Mouse (Mus musculus): ENCODE measurements around the gene Cep41. TPM values are rescaled to one million over a fixed set of nuclear protein-coding genes. Genes with fewer than 3 reads are reported as not detected.

Cep41 gene
- 10 to 100 TPM; 22.2 to 23.0 TPM for total RNA-seq (2021)
- long read RNA-seq, experiment 1, partial matches to known transcripts, result 2 of 17 reads
- long read RNA-seq, experiment 1, other reads (novel, unspliced or antisense), result 11 of 17 reads
- long read RNA-seq, experiment 2, partial matches to known transcripts, result 1 of 12 reads
- long read RNA-seq, experiment 2, other reads (novel, unspliced or antisense), result 8 of 12 reads

DNA sequence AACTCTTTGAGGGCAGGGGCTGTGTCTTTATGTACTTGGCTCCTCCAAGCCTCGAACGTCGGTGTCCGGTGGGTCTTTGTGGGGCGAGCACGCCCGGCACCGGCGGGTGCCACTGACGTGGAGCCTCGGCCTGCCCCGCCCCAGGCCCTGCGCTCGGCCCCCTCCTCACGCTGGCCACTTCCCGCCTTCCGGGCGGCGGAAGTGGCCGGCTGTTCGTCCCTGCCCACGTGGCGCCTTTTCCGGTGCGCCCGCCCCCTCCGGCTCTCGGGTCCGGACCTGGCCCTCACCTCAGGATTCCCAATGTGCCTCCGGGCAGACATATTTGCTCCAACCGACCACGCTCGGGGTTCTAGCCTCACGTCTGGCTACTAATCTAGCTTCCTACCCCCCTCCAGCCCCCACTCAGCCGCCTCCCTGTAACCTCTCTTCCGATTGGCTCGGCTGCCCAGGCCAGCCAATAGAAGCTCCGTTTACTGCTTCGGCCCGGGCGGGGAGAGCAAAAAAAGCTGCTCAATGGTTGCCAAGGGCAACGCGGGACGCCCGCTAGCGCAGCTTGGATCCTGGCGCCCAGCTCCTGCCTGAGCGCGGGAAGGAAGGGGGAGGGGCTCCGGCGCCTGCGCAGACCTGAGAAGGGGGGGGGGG lies at the start of gene Cep41:
Gene Cep41 (minus strand): TSS at position 400 of the 642 bp plus-strand sequence.
- DNase-seq (ENCODE audit: low spot score in 2 of 2), result peak; percentile 91 to 94

- DNase-seq (ENCODE audit: low spot score in 2 of 2), result no peak
Measured at GRCm38 (mm10) chr6:30739177-30739747, 45.7 kb upstream of the Cep41 start.

DNA sequence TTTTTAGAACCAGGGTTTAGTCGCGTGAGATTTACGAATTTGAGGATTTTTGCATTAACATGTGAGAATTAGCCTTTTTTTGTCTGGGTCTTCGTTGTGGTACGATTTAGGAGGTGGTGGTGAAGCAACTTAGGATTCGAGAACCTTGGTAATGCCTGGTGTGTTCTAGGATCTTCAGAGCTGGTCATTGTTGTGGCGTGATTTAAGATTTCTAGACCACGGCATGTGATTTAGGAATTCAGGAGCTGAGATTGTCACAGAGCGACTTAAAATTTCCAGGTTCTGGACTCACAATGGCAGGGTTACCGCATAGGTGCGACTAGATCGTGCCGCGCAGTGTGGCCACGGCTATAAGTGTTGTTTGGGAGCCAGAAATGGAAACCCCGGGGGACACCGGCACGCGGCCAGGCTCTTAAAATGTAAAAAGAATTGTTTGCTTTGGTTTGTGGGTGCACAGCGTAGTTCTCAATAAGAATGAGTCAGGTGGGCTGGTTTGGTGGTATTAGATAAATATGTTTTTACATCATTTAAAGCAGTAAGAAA lies 45.0 kb upstream of the Cep41 start:
- no peak for DNase-seq (ENCODE audit: low spot score in 2 of 2)

GRCm38 (mm10) chr6:30737548-30738463 lies 44.3 kb upstream of the Cep41 start:
- DNase-seq (ENCODE audit: low spot score in 2 of 2), result peak; percentile 75 to 86

GRCm38 (mm10) chr6:30736864-30737547 lies 43.5 kb upstream of the Cep41 start:
- DNase-seq (ENCODE audit: low spot score in 2 of 2), result peak; percentile 53 to 81

DNA sequence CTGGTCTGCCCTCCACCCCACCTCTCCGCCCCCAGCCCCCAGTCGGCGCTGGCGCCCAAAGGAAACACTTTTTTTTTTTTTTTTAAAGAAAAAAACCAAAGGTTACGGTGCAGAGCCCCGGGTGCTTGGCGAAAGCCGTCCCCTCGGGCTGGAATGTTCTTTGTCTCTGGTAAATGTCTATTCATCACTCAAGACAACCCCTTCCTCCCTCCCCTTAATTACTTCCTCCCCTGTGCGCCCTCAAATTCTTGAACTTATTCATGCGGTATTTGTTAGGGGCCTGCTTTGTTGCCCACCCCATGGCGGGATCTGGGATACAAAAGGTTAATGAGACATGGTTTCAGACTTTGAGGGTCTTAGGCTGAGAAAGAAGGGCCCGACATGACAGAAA lies 42.8 kb upstream of the Cep41 start:
- DNase-seq (ENCODE audit: low spot score in 2 of 2), result no peak

DNA sequence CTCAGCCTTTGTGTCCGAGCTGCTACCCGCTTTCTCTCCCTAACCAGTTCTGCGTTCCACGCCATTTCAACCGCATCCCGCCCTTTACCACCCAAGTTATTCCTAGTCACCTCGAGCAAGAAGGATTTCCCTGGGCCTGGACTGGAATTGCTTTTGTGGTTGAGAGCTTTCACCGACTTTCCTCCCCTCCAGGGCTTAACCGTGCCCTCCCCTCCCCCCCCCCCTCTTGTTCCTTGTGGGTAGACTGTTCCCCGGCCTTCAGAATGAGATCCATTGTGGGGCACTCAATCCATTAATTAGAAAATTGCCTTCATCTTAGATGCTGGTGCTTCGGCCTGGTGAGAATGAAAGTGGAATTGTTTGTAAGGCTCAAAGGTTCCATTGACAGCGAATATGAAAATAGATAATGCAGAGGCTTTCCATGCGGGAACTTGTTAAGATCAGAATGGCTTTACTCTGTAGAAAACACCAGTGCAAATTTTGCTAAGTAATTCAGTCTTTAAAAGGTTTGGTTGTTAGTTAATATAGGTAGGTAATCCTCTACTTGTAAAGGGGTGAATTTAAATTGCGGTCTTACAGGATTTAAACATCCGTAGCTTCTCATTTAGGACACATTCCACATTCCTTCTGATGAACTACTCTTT lies 42.3 kb upstream of the Cep41 start:
- no peak for DNase-seq (ENCODE audit: low spot score in 2 of 2)

- no peak for DNase-seq (ENCODE audit: low spot score in 2 of 2)
Measured at GRCm38 (mm10) chr6:30734988-30735727, 41.6 kb upstream of the Cep41 start.

DNA sequence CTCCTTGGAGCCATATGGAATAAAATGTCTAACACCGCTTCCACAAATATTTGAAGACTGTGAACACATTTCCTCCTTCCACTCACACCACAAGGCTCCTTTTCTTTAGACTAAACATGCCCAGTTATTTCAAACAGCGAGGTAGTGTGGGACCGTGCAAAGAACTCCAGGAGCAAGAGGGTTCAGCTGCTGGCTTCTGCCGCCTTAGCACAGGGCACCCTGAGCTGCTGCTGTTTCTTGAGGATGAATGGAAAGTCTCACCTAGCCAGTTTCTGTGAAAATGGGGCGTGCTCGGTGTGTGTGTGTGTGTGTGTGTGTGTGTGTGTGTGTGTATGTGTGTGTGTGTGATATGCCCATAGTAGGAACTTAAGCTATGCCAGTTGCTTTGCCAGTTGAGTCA lies 40.9 kb upstream of the Cep41 start:
- no peak for DNase-seq (ENCODE audit: low spot score in 2 of 2)

DNA sequence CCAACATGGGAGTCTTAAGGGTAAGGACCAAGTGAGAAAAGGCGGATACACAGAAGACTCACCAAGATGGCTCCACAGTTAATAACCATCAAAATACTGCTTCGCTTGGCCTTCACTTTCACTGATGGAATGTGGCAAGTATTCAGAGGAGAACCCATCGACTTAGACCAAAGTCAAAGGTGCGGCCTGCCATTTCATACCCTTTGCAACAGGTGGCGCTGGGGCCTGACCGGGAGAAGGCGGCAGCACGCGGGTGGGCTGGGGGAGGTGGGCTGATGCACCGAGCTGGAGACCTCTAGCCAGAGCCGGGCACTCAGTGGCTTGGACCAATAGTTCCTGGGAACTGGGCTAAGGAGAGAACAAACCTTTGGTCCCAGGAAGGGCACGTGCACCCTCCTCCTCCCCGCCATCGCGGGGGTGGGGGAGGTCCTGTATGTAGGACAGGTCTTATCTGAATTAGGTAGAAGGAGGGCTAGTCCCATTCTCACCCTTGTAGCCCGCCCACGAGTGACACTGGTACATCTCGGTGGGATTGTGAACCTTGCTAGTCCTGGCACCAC lies 39.1 kb upstream of the Cep41 start:
- no peak for DNase-seq (ENCODE audit: low spot score in 2 of 2)

DNA sequence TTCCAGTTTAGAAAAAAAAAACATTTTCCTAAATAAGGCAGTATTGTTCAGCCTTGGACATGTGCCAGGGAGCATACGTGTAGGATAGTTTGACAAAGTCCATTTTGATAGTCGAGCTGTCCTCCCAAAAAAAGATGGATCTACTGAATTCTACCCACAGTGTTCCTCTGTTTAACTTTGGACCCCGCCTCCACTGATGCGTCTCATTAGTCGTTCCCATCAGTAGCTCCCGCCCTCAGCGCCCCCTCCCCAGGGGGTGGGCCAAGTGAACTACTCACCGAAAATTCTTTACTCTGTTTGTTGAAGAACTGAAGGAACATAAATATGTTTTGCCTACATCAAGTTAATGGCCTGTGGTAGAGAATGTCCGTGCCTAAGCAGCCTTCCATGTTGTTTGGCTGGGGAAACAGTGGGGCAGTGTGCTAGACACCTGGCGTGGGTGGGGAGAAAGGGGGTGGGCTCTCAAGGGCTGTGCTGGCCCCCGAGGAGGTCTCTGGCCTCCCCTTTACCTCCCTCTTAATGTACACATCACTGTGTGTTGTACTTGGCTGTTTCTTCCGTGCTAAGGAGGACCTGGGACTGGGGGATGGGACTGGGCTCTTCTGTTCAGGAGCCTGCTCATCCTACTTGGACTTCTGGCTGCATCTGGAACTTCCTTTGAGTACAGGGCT lies 36.9 kb upstream of the Cep41 start:
- no peak for DNase-seq (ENCODE audit: low spot score in 2 of 2)

- DNase-seq (ENCODE audit: low spot score in 2 of 2), result no peak
Measured at GRCm38 (mm10) chr6:30723331-30723730, 29.8 kb upstream of the Cep41 start, which contains the start of gene Mest. TSS of gene Mest (plus strand) at chr6:30723547.

DNA sequence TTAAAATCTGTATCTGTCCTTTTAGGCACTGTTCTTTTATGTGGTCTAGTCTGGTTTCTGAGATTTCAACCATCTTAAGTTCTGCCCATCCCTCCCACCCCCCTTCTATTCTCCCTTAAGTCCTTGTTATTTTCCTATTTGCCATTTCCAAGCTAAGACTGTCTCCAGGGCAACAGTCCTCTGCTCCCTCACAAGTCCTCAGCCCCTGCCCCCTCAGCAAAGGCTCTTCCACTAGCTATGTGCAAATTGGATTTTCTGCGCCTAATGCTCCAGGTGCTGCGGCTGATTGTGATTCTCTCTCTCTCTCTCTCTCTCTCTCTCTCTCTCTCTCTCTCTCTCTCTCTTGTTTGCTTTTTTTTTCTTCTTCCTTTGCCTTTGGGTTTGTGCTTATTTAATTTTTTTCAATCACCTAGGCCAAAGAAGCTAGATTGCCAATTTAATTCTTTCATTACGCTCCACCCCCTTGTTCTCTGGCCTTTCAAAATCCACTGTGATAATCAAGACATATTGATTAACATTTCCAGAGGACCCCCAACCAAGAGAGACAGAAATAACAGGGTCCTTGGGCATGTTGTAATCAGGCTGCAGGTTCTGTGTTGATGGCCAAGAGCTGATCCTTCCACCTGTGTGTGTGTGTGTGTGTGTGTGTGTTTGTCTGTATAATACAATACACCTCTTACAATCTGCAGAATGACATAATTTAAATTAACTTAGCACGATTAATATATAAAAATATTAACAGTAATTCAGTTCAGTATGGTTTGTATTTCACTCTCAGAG lies 29.0 kb upstream of the Cep41 start:
- no peak for DNase-seq (ENCODE audit: low spot score in 2 of 2)

GRCm38 (mm10) chr6:30716796-30717195 lies 23.2 kb upstream of the Cep41 start:
- no peak for DNase-seq (ENCODE audit: low spot score in 2 of 2)

DNA sequence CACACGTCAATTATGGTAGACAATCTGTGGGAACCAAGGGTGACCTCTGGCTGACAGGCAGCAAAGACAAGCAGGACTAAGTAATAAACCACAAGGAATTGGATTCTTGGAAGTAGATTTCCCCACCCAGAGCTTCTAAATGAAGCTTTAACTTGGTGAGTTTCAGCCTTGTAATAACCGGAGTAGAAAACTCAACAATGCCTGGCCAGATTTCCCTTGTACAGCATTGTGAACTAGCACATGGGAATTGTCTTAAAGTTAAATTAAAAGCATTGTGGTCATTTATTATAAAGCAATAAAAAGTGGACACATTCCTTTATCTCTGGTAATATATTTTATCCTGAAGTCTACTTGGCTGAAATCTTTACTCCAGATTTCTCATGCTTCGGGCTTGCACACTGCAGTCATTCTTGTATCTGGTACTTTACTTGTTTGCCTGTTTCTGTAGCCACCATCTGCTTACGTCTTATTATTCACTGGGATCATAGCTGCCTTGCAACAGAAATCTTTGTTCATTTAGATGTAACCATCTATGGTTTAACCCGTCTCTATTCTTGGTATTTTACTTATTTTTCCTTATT lies 21.4 kb upstream of the Cep41 start:
- no peak for DNase-seq (ENCODE audit: low spot score in 2 of 2)

- no peak for DNase-seq (ENCODE audit: low spot score in 2 of 2)
Measured at GRCm38 (mm10) chr6:30713896-30714295, 20.3 kb upstream of the Cep41 start.

- no peak for DNase-seq (ENCODE audit: low spot score in 2 of 2)
Measured at GRCm38 (mm10) chr6:30713455-30713854, 19.9 kb upstream of the Cep41 start.

DNA sequence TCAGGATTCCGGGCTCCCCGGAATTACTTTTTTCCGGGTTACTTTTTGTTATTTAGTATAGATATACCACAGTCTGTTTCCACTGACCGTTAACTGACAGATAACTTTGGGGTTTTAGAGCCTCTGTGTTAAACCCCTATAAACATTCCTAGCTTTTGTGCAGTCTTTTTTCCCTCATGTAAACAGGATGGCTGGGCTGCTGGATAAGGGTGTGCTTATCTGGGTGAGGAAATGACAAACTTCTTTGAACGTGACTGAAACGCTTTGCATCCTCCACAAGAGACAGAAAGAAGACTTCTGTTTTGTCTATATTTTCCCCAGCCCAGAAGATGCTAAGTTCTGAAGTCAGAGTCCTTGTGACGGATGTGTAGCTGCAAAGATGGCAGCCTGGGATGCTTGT lies 18.9 kb upstream of the Cep41 start:
- no peak for DNase-seq (ENCODE audit: low spot score in 2 of 2)

Data from gastrocnemius, postnatal 4 days (tissue).